Mouse (Mus musculus) embryonic stem cell, embryonic (primary cell): Measurements from ENCODE around the gene H2-Q4.
"Not testable (repeated sequence)": the region's sequence is repeated elsewhere in the genome, so short reads cannot be mapped to it uniquely, and the experiment has no call there.

Experiments
- CTCF ChIA-PET, 4 experiments: fragments of 300-600 bp in 2 of 4; fragments of 350-600 bp in 2 of 4; sonication (Branson Sonifier 250); formaldehyde crosslinking; loops; one replicate each; lab custom pipeline; 2022; ENCODE audit warnings: inconsistent platforms in 2 of 4; lab: Charles Lee
- POLR2A ChIA-PET, 4 experiments: fragments of 300-600 bp in 2 of 4; fragments of 350-600 bp in 2 of 4; sonication (Branson Sonifier 250); formaldehyde crosslinking; loops; one replicate each; lab custom pipeline; 2022; ENCODE audit warnings: antibody characterized with exemption in 4 of 4, inconsistent platforms in 1 of 4; lab: Charles Lee

H2-Q4 gene

DNA sequence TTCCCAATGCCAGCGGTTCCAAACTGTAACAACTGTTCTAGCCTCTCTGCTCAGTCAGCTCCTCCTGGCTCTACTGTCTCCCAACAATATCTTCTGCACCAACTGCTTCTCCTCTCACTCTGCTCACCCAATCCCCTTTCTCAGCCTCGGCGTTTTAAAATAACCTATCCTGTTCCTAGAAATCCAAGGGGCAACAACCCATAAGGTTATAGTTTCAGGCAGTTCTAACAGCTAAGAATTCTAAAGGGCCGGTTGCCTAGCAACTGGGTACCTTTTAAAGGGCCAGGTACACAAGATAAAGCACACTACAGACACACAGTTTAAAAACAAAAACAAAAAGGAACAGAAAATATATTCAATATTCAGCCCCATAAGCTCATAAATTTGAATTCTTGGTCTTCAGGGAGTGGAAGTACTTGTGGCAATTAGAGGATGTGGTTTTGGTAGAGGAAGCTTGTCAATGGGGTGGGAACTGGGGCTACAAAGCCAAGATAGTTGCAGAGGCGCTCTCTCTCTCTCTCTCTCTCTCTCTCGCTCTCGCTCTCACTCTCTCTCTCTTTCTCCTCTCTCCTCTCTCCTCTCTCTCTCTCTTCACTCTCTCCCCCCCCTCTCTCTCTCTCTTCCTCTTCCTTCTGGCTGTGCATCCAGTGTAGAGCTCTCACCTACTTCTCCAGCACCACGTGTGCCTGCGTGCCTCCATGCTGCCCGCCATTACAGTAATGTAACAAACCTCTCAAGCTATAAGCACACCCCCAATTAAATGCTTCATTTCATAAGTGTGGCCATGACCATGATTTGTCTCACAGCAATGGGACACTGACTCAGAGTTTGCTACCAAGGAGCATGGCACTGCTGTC, 36.1 kb downstream of the H2-Q4 start:
- POLR2A ChIA-PET, CTCF ChIA-PET: not testable (repeated sequence)

- CTCF ChIA-PET = interaction anchor here in 2 of 4 experiments (0.6 to 1.6 kb wide), 3 partner anchors 16 to 642 kb away, joined by 3 to 4 read pairs (median 4); no protein-coding TSS in a partner anchor
- POLR2A ChIA-PET = no interaction called here
Measured at GRCm38 (mm10) chr17:35418772-35419171, 39.4 kb downstream of the H2-Q4 start.

DNA sequence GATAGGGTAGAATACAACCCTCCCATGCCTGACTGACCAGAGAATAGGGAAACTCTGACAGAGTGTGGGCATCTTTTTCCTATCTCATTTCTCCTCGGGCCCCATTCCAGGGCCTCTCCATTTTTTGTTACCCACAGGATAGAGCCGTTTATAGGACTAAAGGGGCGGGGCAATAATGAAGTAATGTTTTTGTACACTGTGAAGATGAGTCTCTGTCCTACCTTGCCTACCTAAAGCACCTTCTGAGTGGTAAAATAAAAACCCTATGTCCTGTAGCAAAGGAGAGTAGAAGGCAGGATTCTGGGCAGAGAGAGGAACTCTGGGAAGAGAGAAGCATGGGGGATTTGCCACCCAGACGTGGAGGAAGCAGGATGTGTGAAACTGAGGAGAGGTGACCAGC, 40.1 kb downstream of the H2-Q4 start:
- ChIA-PET POLR2A (interaction anchor here in 1 of 4 experiments (0.8 kb wide), 1 partner anchor 1437 kb away, joined by 4 read pairs; no protein-coding TSS in a partner anchor), CTCF (interaction anchor here (0.6 to 3.3 kb wide), 27 partner anchors 10 to 1437 kb away, joined by 3 to 21 read pairs (median 4); partner anchors contain the start of gene Psmb8 (in 1 of the 4))

- POLR2A ChIA-PET = interaction anchor here (0.6 to 0.8 kb wide), 5 partner anchors 56 to 1438 kb away, joined by 3 to 4 read pairs (median 3); no protein-coding TSS in a partner anchor
- CTCF ChIA-PET = interaction anchor here (0.6 to 3.3 kb wide), 42 partner anchors 9 to 1462 kb away, joined by 3 to 21 read pairs (median 3); partner anchors contain the start of genes Pou5f1 (in 1 of the 4) and Psmb8 (in 1 of the 4)
Measured at GRCm38 (mm10) chr17:35420206-35420810, 40.9 kb downstream of the H2-Q4 start.

DNA sequence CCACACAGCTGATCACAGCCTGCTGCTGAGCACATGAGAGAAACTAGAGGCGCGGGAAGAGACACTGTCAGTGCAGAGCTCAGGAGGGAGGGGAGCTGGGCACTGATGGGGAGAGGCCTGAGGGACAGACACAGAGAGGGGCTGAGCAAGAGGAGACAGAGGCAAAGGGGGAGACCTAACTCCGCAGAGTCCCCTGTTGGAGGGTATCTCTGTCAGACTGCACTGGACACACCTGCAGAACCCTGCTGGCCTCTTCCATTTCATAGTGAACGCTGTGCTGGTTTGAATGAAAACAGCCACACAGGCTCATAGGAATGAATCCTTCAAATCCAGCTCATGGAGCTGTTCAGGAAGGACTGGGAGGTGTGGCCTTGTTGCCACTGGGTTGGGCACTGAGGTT, 41.9 kb downstream of the H2-Q4 start:
- ChIA-PET POLR2A (interaction anchor here in 2 of 4 experiments (0.6 kb wide), 2 partner anchors 101 to 497 kb away, joined by 3 read pairs; no protein-coding TSS in a partner anchor), CTCF (interaction anchor here (0.6 to 3.3 kb wide), 10 partner anchors 13 to 1463 kb away, joined by 3 to 21 read pairs (median 6); no protein-coding TSS in a partner anchor)

DNA sequence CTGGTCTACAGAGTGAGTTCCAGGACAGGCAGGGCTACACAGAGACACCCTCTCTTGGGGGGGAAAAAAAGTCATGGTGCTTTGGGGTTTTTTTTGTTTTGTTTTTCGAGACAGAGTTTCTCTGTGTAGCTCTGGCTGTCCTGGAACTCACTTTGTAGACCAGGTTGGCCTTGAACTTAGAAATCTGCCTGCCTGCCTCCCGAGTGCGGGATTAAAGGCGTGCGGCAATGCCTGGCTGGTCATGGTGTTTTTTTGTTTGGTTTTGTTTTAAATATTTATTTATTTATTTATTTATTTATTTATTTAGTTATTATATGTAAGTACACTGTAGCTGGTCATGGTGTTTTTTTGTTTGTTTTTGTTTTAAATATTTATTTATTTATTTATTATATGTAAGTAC, 42.9 kb downstream of the H2-Q4 start:
- CTCF ChIA-PET = interaction anchor here (0.8 to 3.3 kb wide), 4 partner anchors 12 to 112 kb away, joined by 3 to 13 read pairs (median 4); no protein-coding TSS in a partner anchor

DNA sequence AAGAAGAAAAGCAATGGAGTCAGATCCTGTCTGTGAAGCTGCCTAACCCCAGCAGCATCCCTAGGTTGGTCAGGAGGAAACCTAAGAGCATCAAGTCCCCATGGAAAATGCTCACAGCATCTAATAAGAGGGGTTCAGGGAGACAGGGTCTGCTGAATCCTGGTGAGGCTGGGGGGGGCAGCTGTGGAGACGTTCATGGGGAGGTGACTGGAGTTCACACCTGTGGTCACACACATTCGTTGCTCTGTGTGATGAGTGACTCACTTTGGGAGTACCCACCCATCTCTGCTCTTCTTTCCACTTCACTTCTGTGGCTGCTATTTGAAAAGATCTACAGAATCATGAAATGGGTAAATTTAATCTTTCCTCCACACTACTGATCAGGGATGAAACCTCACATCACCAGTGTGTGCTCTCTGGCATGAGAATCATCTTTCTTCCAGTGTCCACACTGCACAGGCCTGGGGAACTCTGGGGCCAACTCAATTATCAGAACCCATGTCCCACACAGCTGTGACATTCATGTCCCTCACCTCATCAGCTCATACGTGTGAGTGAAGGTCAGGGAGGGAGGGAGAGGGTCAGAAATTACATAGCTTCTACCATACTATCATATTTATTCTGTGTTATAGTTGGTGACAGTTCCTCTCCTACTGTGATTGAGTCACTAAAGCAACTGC, 43.9 kb downstream of the H2-Q4 start:
- POLR2A ChIA-PET = not testable (repeated sequence)
- CTCF ChIA-PET = interaction anchor here in 2 of 4 experiments (0.6 to 3.3 kb wide), 2 partner anchors 11 kb away, joined by 3 to 13 read pairs; no protein-coding TSS in a partner anchor

More for the DNA sequence above, 42.9 kb downstream of the H2-Q4 start:
- POLR2A ChIA-PET = not testable (repeated sequence)

- CTCF ChIA-PET = not testable (repeated sequence)
Measured at GRCm38 (mm10) chr17:35424106-35424505, 44.7 kb downstream of the H2-Q4 start.

GRCm38 (mm10) chr17:35424624-35425416, 45.4 kb downstream of the H2-Q4 start, which contains the start of gene H2-Q6:
Gene H2-Q6 (plus strand): TSS chr17:35424850.
- POLR2A ChIA-PET = not testable (repeated sequence)
- CTCF ChIA-PET = interaction anchor here in 1 of 4 experiments (1.0 kb wide), 3 partner anchors 11 to 123 kb away, joined by 3 to 8 read pairs (median 3); no protein-coding TSS in a partner anchor

More at GRCm38 (mm10) chr17:35424106-35424505, 44.7 kb downstream of the H2-Q4 start:
- POLR2A ChIA-PET = not testable (repeated sequence)

GRCm38 (mm10) chr17:35425474-35425873, 46.1 kb downstream of the H2-Q4 start:
- CTCF ChIA-PET = interaction anchor here in 1 of 4 experiments (1.0 kb wide), 3 partner anchors 10 to 124 kb away, joined by 3 to 8 read pairs (median 3); no protein-coding TSS in a partner anchor
- POLR2A ChIA-PET = not testable (repeated sequence)

DNA sequence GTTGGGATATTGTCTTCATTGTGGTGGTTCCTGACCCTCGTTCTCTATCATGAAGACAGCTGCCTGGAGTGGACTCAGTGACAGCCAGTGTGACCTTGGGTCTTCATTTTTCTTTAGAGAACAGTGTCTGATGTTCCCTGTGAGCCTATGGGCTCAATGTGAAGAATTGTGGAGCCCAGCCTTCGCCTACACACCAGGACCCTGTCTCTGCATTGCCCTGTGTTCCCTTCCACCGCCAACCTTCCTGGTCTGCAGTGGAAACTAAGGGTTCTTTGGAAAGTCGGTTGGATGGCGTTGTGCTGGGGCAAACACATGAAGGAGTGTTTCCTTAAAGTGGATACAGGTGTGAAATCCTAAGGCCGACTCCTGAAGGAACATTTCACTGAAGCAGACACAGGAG, 49.5 kb downstream of the H2-Q4 start:
- POLR2A ChIA-PET, CTCF ChIA-PET: not testable (repeated sequence)

DNA sequence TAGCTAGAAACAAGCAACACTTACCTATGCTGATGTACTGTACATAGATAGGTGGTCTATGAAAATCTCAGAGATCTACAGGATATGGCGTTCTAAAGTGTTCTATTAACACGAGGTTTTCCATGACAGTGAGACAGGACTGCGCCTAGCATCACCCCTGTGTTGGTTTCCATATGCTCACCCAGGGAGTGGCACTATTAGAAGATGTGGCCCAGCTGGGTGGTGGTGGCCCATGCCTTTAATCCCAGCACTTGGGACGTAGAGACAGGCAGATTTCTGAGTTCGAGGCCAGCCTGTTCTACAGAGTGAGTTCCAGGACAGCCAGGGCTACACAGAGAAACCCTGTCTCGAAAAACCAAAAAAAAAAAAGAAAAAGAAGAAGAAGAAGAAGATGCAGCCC, 51.3 kb downstream of the H2-Q4 start:
- POLR2A ChIA-PET, CTCF ChIA-PET: not testable (repeated sequence)

DNA sequence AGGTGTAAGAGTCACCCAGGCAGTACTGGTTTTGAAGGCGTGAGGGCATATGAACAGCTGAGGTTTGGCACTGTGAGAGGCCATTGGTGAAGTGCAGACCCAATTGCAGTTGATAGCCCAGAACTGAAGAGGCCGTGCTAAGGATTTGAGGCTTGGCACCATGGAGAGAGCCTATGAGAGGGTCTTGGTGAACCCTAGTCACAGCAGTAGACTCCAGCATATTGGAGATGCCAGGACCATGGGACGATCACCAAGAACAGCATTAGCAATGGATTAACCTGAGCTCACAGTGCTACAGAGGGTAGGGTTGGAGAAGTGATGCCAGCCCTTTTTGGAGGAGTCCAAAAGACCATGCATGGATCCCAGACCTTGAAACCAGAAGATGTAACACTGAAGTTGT, 52.8 kb downstream of the H2-Q4 start:
- POLR2A ChIA-PET, CTCF ChIA-PET: not testable (repeated sequence)

DNA sequence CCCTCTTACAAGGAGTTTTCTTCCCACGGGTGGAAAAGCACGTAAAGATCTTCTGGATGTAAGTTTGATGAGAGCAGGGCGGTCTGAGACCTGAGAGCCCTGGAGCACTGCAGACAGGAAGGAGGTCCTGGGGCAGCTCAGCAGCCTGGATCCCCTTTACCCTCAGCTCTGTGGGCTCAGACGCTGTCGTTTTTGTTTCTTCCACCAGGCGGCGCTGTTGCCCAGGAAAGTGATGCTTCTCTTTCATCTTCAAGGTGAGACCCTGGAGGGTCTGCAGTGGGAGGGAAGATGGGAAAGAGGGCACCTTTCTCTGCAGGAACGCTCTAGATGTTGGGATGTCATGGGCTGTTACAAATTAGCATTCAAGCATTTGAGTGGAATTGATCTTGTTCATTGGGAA, 55.4 kb downstream of the H2-Q4 start:
- POLR2A ChIA-PET = interaction anchor here in 2 of 4 experiments (0.6 to 0.8 kb wide), 2 partner anchors 45 to 487 kb away, joined by 3 to 4 read pairs; no protein-coding TSS in a partner anchor
- CTCF ChIA-PET = interaction anchor here (0.6 to 2.4 kb wide), 42 partner anchors 8 to 1822 kb away, joined by 3 to 21 read pairs (median 3); partner anchors contain the start of genes Ddr1 (in 1 of the 4) and Sfta2 (in 1 of the 4)
